Mouse (Mus musculus): ENCODE measurements around the gene Tnni2.
"Not testable (repeated sequence)": the region's sequence is repeated elsewhere in the genome, so short reads cannot be mapped to it uniquely, and the experiment has no call there.

The Tnni2 gene

GRCm38 (mm10) chr7:142441585-142441984 is at the start of gene Tnni2:
TSS of gene Tnni2 (plus strand) at chr7:142441808.
- DNase-seq (ENCODE audit: low spot score in 2 of 2), result no peak

DNA sequence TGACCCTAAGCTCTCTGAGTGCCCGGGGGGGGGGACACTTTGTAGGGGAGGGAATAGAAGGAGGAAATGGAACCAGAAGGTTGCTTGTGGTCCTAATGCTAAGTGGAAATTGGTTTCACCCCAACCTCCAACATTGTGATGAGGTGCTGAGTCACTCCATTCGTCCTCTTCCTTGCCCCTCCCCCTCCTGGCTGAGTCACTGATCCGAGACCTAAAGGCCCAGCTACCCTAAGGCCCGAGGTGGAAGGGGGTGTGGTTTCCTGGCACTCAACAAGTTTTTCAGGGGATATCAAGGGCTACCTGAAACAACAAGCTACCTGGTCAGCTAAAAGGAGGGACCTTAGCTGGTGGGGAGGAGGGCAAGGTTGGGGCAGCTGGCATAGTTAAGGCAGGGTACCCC is 48.4 kb upstream of the Tnni2 start:
- no peak for DNase-seq (ENCODE audit: low spot score in 2 of 2)

DNA sequence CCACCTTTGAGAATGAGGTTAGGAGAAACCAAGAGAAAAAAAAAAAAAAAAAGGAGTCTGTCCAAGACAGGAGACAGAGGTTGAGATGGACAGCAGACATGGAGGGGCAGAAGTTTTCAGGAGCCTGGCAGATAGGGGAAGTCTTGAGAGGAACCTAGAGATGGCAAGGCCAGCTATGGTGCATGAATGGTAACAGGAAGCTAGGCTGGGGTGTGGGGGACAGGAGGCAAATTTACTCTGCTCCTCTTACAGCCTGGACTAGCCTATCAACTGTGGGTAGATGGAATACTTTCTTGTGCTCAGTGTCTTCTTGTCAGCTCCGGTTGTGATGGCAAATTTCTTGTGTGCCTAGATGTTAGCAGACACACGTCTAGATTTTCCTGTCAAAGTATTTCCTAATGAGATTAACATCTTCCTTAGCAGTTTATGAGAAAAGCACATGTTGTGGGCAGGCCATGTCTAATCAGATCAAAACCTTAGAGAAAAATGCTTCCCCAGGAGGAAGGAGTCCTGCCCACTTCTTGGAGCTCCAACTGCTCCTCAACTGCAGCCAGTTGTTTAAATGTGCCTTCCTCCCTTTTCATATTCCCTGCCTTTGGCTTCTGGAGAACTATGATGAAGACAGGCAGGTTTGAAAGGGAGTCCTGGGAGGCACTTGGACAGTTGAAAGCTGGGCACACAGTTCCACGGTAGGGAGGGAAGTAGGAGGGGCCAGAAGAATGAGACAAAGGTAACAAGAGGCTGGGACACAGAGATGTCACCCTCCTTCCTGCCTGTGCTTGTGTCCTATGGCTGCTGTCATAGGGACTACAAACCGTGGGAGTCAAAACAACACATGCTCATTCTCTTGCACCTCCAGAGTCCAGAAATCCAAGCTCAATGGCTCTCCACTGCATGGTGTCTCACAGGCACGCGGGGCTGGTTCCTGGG is 47.1 kb upstream of the Tnni2 start:
- no peak for DNase-seq (ENCODE audit: low spot score in 2 of 2)

DNA sequence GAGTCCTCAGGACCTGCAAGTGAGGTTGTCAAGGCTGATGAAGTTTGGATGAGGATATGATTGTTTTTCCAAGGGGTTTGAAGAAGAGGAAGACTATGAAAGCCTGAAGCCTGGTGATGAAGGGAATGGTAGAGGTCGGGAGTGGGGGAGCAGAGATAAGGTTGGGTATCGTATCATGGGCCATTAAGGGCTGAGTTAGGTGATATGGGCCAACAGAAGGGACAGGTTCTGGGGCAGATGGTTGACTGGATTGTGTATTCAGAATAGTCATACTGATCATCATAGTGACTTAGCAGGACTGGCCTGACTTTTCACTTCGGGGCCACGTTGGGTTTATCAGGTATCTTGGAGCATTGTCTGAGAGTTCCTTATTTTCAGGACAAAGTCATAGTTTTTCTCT is 46.1 kb upstream of the Tnni2 start:
- no peak for DNase-seq (ENCODE audit: low spot score in 2 of 2)

DNA sequence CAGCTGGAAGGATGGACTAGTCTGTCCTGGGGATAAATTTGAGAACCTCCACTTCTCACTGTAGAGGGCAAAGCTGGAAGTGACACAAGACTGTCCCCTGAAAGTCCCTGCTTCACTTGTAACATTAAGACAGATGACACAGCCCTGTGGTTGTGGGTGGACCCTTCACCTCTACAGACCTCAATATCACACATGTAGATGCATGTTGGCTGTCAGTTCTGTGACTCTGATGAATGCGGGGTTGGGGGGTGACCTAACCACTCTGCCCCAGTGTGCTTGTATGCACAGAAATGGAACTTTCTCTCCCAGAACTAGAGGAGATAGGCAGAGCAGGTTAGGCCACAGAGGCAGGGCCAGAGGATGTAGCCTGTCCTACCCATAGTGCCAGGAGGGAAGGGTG is 45.0 kb upstream of the Tnni2 start:
- DNase-seq (ENCODE audit: low spot score in 2 of 2), result no peak

DNA sequence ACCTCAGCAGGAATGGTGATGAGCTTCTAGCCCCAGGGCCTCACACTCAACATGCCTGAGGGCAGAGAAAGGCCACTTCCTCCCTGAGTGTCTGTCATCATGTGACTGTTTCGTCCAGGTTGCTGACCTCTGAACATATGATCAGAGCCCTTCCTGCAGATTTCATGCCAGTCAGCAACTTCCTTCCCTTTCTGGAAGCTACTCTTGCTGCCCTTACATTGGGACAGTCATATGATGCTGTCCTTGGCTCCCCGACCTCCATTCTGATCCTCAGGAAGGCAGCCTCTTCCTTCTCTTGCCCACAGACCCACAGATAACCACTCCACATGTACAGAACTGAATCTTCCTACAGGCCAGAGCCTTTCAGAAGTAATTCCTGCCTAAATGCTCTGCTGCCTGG is 43.6 kb upstream of the Tnni2 start:
- DNase-seq (ENCODE audit: low spot score in 2 of 2), result no peak

GRCm38 (mm10) chr7:142399250-142399649 is 42.4 kb upstream of the Tnni2 start:
- no peak for DNase-seq (ENCODE audit: low spot score in 2 of 2)

DNA sequence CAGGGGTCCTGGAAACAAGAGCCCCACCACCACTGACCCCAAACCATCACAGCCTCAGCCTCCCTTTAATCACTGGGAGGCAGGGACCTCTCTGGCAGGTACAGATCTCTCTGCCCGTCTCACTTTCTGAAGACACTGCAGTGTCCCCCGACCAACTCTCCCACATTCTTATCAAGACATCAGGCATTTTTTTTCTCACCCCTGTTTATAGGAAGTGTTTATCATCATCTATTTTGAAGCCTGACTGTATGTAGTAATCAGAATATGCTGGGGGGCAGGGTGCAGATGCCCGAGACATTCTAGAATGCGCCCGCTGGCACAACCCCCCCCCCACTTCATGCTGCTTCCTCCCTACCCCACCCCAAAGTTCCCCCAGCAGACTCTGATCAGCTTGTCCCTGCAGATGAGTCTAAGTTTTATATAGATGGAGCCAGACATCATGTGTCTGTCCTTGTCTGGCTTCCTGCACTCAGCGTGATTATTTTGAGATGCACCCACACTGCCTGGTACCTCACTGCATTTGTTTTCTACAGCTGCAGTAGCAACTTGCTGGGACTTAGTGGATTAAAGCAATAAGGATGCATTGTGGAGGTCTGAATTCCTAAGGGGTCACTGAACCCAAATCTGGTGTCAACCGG is 41.4 kb upstream of the Tnni2 start:
- DNase-seq (ENCODE audit: low spot score in 2 of 2), result peak in 1 of 2 experiments; percentile 56

DNA sequence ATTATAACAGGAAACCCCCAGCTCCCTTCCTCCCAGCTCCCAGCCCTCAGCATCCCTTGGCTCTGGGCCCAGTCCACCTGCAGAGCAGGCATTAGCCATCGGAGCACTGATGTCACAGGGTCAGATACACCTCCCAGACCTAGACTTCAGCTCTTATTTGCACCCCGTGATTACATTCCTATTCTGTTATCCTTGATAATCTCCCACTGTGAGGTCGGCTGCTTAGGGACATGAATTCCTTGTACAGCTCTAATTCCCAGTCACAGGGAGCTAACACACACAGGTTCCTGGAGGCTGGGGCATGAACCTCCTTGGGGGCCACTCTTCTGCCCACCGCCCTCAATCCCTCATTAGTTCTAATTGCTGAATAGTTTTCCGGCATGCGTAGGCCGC is 40.9 kb upstream of the Tnni2 start:
- DNase-seq (ENCODE audit: low spot score in 2 of 2), result no peak

GRCm38 (mm10) chr7:142403591-142403990 is 38.0 kb upstream of the Tnni2 start:
- no peak for DNase-seq (ENCODE audit: low spot score in 2 of 2)

GRCm38 (mm10) chr7:142405134-142405533 is 36.5 kb upstream of the Tnni2 start:
- DNase-seq (ENCODE audit: low spot score in 2 of 2), result not testable (repeated sequence)

- DNase-seq (ENCODE audit: low spot score in 2 of 2), result no peak
These were observed 33.7 kb upstream of the Tnni2 start for GRCm38 (mm10) chr7:142407935-142408334.

DNA sequence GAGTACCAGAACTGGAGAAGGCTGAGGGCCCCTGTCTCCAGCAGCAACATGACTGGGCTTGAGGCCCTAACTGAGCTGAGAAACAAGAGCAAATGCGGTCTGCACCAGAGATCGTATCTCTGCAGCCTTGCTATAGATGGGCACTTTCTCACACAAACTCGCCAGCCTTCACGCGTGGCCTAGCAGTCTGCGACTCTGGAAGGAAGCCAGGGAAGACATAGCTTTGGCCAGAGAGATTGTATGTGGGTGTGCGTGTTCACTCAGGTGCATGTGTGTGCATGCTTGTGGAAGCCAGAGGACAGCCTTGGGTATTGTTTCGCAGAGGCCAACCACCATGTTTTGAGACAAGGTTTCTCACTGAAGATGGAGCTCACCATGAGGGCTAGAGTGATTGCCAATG is 32.9 kb upstream of the Tnni2 start:
- DNase-seq (ENCODE audit: low spot score in 2 of 2), result no peak

DNA sequence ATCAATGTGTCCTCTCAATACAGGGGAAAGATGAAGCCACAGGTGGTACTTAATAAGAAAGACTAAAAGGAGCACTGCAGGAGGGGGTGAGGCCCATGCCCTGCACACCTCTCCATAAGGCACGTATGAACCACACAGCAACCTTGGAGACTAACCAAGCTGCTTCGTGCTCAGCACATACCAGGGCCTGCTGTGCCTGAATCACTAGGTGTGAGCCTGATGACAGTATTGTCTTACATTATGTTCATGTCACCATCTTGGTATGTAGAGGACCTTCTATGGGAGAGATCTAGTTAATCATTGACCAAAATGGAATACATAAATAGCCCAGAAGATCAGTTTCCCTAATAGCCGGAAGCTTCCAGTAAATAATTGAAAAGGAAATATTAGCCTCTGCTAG is 32.0 kb upstream of the Tnni2 start:
- no peak for DNase-seq (ENCODE audit: low spot score in 2 of 2)

DNA sequence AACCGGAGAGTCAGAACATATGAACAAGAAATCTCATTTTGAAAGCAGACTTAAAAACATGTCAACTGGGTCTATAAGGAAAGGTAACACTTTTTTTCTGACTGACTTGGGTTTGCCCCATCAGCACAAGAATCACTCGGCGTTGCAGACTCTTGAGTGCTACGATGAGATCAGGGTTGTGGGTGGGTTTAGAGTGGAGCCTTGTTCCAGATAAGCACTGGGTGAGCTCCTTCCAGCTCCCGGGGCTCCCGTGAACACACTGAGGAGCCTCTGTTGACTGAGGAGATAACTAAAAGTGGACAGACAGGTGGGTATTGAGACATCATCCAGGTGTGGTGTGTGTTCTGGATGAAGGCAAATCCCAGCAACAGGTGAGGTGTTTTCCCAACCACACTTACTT is 28.3 kb upstream of the Tnni2 start:
- no peak for DNase-seq (ENCODE audit: low spot score in 2 of 2)

- no peak for DNase-seq (ENCODE audit: low spot score in 2 of 2)
These were observed 26.3 kb upstream of the Tnni2 start for GRCm38 (mm10) chr7:142415314-142415713.

GRCm38 (mm10) chr7:142416225-142416624 is 25.4 kb upstream of the Tnni2 start:
- no peak for DNase-seq (ENCODE audit: low spot score in 2 of 2)

- no peak for DNase-seq (ENCODE audit: low spot score in 2 of 2)
These were observed 23.6 kb upstream of the Tnni2 start for GRCm38 (mm10) chr7:142418027-142418426.

GRCm38 (mm10) chr7:142418679-142419078 is 22.9 kb upstream of the Tnni2 start:
- no peak for DNase-seq (ENCODE audit: low spot score in 2 of 2)

DNA sequence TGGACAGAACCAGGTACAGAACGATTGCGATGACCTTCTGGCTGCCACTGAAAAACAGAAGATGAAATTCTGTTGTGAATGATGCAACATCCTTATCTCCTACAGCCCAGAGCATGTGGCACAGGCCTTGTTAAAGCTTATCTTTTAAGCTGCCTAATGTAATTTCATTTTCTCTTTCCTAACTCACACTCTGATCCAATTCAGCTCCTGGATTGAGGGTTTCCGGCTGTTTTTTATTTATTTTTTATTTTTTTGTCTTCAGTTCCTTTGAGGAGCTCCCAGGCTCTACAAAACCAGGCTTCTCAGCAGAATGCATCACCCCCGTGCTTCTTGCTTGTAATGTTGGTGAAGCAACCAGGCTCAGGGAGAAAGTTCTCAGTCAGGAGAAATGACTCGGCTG is 21.7 kb upstream of the Tnni2 start:
- DNase-seq (ENCODE audit: low spot score in 2 of 2), result no peak

DNA sequence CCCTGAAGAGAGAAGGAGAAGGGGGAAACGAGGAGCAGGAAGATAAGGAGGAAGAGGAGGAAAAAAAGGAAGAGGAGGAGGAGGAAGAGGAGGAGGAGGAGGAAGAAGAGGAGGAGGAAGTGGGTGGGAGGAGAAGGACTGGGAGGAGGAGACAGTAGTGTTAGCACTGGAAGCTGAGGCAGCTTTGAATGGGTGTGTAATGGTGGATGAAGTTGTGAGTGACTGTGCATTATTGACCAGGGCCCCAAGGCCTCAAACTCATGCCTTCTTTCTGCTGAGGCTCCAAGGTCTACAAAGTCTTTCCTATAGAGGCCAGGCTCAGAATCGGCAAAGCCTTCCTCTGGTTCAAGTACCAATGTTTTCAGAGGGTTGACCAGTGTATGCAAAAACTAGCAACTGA is 19.8 kb upstream of the Tnni2 start:
- DNase-seq (ENCODE audit: low spot score in 2 of 2), result no peak

- DNase-seq (ENCODE audit: low spot score in 2 of 2), result no peak
These were observed 15.9 kb upstream of the Tnni2 start for GRCm38 (mm10) chr7:142425641-142426213.

DNA sequence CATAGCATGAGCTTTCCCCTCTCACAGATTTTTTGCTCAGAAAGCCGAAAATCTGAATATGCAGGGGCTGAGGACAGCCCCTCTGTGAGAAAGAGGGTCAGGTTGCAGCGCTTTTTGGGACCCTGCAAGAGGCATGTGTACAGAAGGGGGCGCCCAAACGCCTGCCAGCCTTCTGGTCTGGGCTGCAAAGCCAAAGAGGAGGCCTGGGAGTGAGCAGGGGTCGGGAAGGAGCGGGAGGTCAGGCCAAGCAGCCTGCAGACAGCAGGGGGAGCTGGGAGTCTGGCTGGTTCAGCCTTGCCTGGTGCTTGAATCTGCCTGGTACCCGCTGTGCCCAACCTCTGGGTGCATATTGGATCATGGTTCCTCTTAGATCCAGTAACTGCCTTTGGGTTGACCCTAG is 13.4 kb upstream of the Tnni2 start:
- DNase-seq (ENCODE audit: low spot score in 2 of 2), result no peak
